Mouse (Mus musculus) forebrain, embryonic 13.5 days (tissue): ENCODE data around the gene Nr1d1. TPM values are rescaled to one million over a fixed set of nuclear protein-coding genes. Genes with fewer than 3 reads are reported as not detected.

ENCODE experiments used
- ATAC-seq: fragments of 200-750 bp; cut with Nextera tagmentation; 2 replicates; pipeline ENCODE4 v1.8.0; 2017
- H3K27ac ChIP-seq: fragments of 300-500 bp; sonication (generic); 2 replicates; pipeline ENCODE4 v1.5.1; 2015; ENCODE audit warnings: inconsistent platforms, mild to moderate bottlenecking, moderate library complexity
- H3K27me3 ChIP-seq: fragments of 300-500 bp; sonication (generic); 2 replicates; pipeline ENCODE4 v1.6.1; 2015; ENCODE audit warnings: mild to moderate bottlenecking, inconsistent platforms
- H3K36me3 ChIP-seq: fragments of 300-500 bp; sonication (generic); 2 replicates; pipeline ENCODE4 v1.6.1; 2015; ENCODE audit warnings: mild to moderate bottlenecking, inconsistent platforms; ENCODE audit not compliant: poor library complexity, severe bottlenecking
- H3K4me1 ChIP-seq: fragments of 300-500 bp; sonication (generic); 2 replicates; pipeline ENCODE4 v1.6.1; 2015; ENCODE audit warnings: inconsistent platforms
- H3K4me2 ChIP-seq: fragments of 300-500 bp; sonication (generic); 2 replicates; pipeline ENCODE4 v1.6.1; 2015; ENCODE audit warnings: inconsistent platforms, mild to moderate bottlenecking, moderate library complexity
- H3K4me3 ChIP-seq: fragments of 300-500 bp; sonication (generic); 2 replicates; pipeline ENCODE4 v1.5.1; 2015; ENCODE audit warnings: mild to moderate bottlenecking, inconsistent platforms
- H3K9ac ChIP-seq: fragments of 300-500 bp; sonication (generic); 2 replicates; pipeline ENCODE4 v1.6.1; 2015; ENCODE audit warnings: mild to moderate bottlenecking, inconsistent platforms
- H3K9me3 ChIP-seq: fragments of 300-500 bp; sonication (generic); replicated peaks from 2 replicates; pipeline ENCODE4 v1.6.1; 2016; ENCODE audit warnings: inconsistent platforms
- WGBS: fragments of 180-500 bp; shearing (Covaris S2); methylation state at CpG from one replicate; pipeline ENCODE4 v1.1.7; 2015; 5-methylcytosine and 5-hydroxymethylcytosine counted together
- polyA plus RNA-seq: library from polyadenylated mRNA; unstranded; fragments of >200 nt; fragmentation: Nextera tagmentation; extraction: Ambion mirVana; gene quantifications from 2 replicates; pipeline ENCODE4 v1.2.1, GENCODE M21; 2015

Nr1d1 gene
- polyA plus RNA-seq, 1 experiment from 2014 or later: 2.3 TPM

DNA sequence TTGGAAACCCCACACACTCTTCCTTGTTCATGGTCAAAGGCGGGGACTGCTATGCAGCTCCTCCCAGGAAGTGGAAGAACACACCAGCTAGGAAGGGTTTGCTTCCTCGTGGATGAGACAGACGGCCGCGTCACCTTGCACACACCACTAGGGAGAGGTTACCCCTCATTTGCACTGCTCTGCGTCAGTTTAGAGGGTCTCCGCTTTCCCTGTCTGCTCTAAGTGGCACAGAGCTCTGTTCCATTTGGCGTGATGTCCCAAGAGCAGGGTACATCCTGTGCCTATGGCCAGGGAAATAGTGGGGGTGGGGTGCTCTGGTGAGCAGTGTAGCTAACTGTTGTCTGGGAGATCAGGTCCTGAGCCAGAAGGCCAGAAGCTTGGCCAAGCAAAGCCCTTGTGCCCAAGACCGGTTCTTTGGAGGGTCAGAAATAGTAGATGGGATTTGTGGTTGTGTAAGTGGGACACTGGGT lies 20.9 kb downstream of the Nr1d1 start:
- H3K27ac ChIP-seq: peak overlapping the region; percentile 2

DNA sequence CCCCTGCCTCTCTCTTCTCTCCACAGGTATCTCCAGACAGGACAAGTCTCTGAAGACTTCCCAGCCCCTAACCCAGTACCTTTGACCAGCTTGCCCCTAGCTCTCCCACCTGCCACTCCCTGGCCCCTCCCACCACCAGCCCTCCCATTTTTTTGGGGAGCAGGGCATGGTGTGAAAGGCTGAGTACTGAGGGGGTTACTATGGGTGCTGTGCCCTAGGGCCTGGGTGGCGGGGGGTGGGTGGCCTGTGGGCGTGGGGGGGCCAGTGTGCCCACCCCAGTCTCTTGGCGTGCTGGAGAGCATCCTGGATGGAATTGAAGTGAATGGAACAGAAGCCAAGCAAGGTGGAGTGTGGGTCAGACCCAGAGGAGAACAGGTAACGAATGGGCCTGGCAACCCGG lies 21.9 kb downstream of the Nr1d1 start:
- Histone ChIP-seq H3K27me3 (no peaks in the 10 kb centered on the region), H3K9me3 (no peaks in the 10 kb centered on the region), H3K4me3 (no peak overlapping the region), H3K4me2 (no peak overlapping the region), H3K27ac (no peak overlapping the region), H3K4me1 (peaks cover 71% of the 10 kb centered on the region), H3K36me3 (peaks cover 47% of the 10 kb centered on the region), H3K9ac (peak overlapping the region; percentile 9; the same call in 1 of the 2 replicates)
- 92% methylated on average over 5 of the region's 5 CpGs for WGBS
- ATAC-seq: no peak

More for the DNA sequence above, 20.9 kb downstream of the Nr1d1 start:
- H3K27me3 ChIP-seq: no peaks in the 10 kb centered on the region
- ATAC-seq: no peak
- 75% methylated on average over 9 of the region's 9 CpGs for whole genome bisulfite sequencing
- no peak overlapping the region for H3K9ac ChIP-seq
- no peak overlapping the region for H3K4me2 ChIP-seq
- H3K9me3 ChIP-seq: no peaks in the 10 kb centered on the region
- no peak overlapping the region for H3K4me3 ChIP-seq
- peaks cover 54% of the 10 kb centered on the region for H3K36me3 ChIP-seq
- H3K4me1 ChIP-seq: peaks cover 62% of the 10 kb centered on the region

- peaks cover 43% of the 10 kb centered on the region for H3K36me3 ChIP-seq
- H3K4me2 ChIP-seq: no peak overlapping the region
- 88% methylated on average over 10 of the region's 10 CpGs for WGBS
- peak overlapping the region; percentile 8; the same call in 1 of the 2 replicates for H3K9ac ChIP-seq
- H3K4me1 ChIP-seq: peaks cover 78% of the 10 kb centered on the region
- no peaks in the 10 kb centered on the region for H3K27me3 ChIP-seq
- ATAC-seq: no peak
- no peaks in the 10 kb centered on the region for H3K9me3 ChIP-seq
- H3K27ac ChIP-seq: peak overlapping the region; percentile 95
- H3K4me3 ChIP-seq: no peak overlapping the region
Observed at GRCm38 (mm10) chr11:98752562-98753140, 22.5 kb downstream of the Nr1d1 start.

DNA sequence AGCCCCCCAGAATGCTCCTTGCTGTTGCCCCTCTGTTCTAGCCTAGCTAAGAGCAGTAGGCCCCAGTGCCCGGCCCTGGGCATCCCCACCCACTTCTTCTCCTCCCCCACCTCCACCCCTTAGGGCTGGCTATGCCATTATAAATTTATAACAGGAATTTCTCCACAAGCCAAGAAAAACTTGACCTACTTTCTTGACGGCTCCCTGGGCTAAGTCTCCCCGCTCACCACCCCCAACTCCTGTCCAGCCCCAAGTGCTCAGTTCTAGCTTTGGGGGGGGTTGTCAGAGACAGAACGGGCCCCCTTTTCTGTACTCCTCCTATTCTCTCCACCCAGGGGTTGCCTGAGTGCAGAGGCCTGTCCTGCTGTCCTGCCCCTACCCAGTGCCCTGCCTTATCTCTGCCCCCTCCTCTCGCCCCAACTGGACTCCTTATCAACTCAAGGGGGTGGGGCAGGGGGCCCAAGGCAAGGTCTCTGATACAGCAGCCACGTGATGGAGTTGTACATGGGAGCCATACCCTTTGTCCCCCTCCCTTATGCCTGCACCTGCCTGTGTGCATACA lies 23.8 kb downstream of the Nr1d1 start:
- Histone ChIP-seq H3K27me3 (no peaks in the 10 kb centered on the region), H3K9ac (peak overlapping the region; percentile 69), H3K4me3 (peak overlapping the region; percentile 17), H3K9me3 (no peaks in the 10 kb centered on the region), H3K4me1 (peaks cover 89% of the 10 kb centered on the region), H3K27ac (peak overlapping the region; percentile 95), H3K36me3 (peaks cover 30% of the 10 kb centered on the region), H3K4me2 (peak overlapping the region; percentile 88)
- peak; percentile 20; the same call in 1 of the 2 replicates for ATAC-seq
- WGBS: 15% methylated on average over 6 of the region's 6 CpGs

DNA sequence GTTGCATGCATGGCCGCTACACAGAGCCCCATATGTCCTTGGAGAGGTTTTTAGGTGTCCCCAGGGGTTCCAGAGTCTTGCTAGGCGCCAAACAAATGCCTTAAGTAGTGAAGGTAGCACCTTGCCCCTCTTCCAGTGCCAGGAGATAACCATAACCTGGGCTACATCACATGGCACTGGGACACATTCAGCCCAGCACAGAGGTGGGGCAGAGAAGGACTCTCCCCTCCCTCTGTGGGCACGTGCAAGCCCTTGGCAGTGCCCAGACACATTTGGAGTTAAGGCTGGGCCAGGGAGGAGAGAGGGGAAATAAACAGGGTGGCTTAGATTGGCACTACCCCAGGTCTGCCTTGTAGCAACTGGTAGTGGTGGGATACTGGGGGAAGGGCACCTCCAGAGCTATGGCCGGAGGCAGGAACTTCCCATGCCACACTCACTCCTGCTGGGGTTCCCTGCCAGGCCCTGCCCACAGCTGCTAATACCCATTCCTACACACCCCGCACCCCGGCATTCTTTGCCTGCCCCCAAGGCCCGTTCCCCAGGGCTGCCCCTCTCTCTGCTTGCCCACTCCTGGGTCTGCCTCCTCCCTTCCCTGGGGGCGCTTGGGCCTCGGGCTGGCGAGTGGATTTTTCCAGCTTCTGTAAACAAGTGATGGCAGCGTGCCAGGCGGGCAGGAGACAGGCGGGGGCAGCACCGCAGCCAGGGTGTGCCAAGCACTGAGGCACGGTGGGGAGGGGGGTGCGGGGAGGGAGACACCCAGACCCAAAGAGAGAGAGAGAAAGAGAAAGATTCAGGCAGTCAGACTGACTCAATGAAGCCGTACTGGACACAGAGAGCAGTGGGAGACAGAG lies 24.6 kb downstream of the Nr1d1 start:
- 13% methylated on average over 16 of the region's 17 CpGs for WGBS
- peak; percentile 44 for ATAC-seq

GRCm38 (mm10) chr11:98749716-98750115 lies 25.4 kb downstream of the Nr1d1 start:
- 6% methylated on average over 5 of the region's 5 CpGs for WGBS
- H3K4me1 ChIP-seq: peaks cover 96% of the 10 kb centered on the region
- 0 out of 2 replicates have a peak, but pooled peaks have one; percentile 29 for ATAC-seq

More for the DNA sequence above, 24.6 kb downstream of the Nr1d1 start:
- Histone ChIP-seq H3K4me1 (peaks cover 92% of the 10 kb centered on the region), H3K27ac (peak overlapping the region; percentile 95), H3K9ac (peak overlapping the region; percentile 69), H3K4me2 (peak overlapping the region; percentile 88), H3K4me3 (peak overlapping the region; percentile 17), H3K27me3 (no peaks in the 10 kb centered on the region), H3K9me3 (no peaks in the 10 kb centered on the region), H3K36me3 (peaks cover 24% of the 10 kb centered on the region)

GRCm38 (mm10) chr11:98748506-98749416 lies 26.4 kb downstream of the Nr1d1 start:
- peaks cover 96% of the 10 kb centered on the region for H3K4me1 ChIP-seq
- H3K36me3 ChIP-seq: peaks cover 13% of the 10 kb centered on the region
- peak overlapping the region; percentile 95 for H3K27ac ChIP-seq
- no peaks in the 10 kb centered on the region for H3K9me3 ChIP-seq
- WGBS: 12% methylated on average over 15 of the region's 15 CpGs
- H3K4me2 ChIP-seq: peak overlapping the region; percentile 88
- peak overlapping the region; percentile 28 for H3K4me3 ChIP-seq
- no peaks in the 10 kb centered on the region for H3K27me3 ChIP-seq
- H3K9ac ChIP-seq: peak overlapping the region; percentile 69
- ATAC-seq: peak; percentile 48

More at GRCm38 (mm10) chr11:98749716-98750115, 25.4 kb downstream of the Nr1d1 start:
- H3K27ac ChIP-seq: peak overlapping the region; percentile 95
- peak overlapping the region; percentile 28 for H3K4me3 ChIP-seq
- H3K9ac ChIP-seq: peak overlapping the region; percentile 69
- H3K27me3 ChIP-seq: no peaks in the 10 kb centered on the region
- no peaks in the 10 kb centered on the region for H3K9me3 ChIP-seq
- peaks cover 19% of the 10 kb centered on the region for H3K36me3 ChIP-seq
- peak overlapping the region; percentile 88 for H3K4me2 ChIP-seq

- Histone ChIP-seq H3K9me3 (no peaks in the 10 kb centered on the region), H3K27me3 (no peaks in the 10 kb centered on the region), H3K27ac (peak overlapping the region; percentile 95), H3K36me3 (peaks cover 5% of the 10 kb centered on the region; the same call in 1 of the 2 replicates), H3K4me1 (peaks cover 98% of the 10 kb centered on the region), H3K4me2 (peak overlapping the region; percentile 88), H3K4me3 (peak overlapping the region; percentile 28), H3K9ac (peak overlapping the region; percentile 69)
- ATAC-seq: no peak
- WGBS: 18% methylated on average over 6 of the region's 6 CpGs
Observed at GRCm38 (mm10) chr11:98747804-98748505, 27.2 kb downstream of the Nr1d1 start.

- ATAC-seq: peak; percentile 73
- peaks cover 95% of the 10 kb centered on the region for H3K4me1 ChIP-seq
- H3K4me3 ChIP-seq: peak overlapping the region; percentile 26
- 11% methylated on average over 19 of the region's 19 CpGs for WGBS
- no peaks in the 10 kb centered on the region for H3K36me3 ChIP-seq
- peak overlapping the region; percentile 47 for H3K9ac ChIP-seq
- H3K4me2 ChIP-seq: peak overlapping the region; percentile 88
- H3K27me3 ChIP-seq: no peaks in the 10 kb centered on the region
- no peaks in the 10 kb centered on the region for H3K9me3 ChIP-seq
- H3K27ac ChIP-seq: peak overlapping the region; percentile 95
Observed at GRCm38 (mm10) chr11:98746855-98747693, 28.1 kb downstream of the Nr1d1 start.
